Mouse (Mus musculus): ENCODE results near the gene Rhoj. TPM values are rescaled to one million over a fixed set of nuclear protein-coding genes. Genes with fewer than 3 reads are reported as not detected.

The Rhoj gene
- polyA plus RNA-seq, 1 experiment, result 14.1 TPM

- Histone ChIP-seq H3K79me2 (ENCODE audit: control insufficient read depth, insufficient read depth) (no peaks in the 10 kb centered on the region), H3K4me3 (no peak overlapping the region), H3K27me3 (ENCODE audit: control insufficient read depth, insufficient read depth, insufficient read length) (no peaks in the 10 kb centered on the region), H3K4me2 (ENCODE audit: low read depth) (no peak overlapping the region), H3ac (ENCODE audit: control insufficient read depth, insufficient read length) (no peak overlapping the region), H3K36me3 (ENCODE audit: control insufficient read depth, insufficient read depth) (no peaks in the 10 kb centered on the region)
- no peak for TF ChIP-seq CEBPB (IDR thresholded peaks at IDR 0.05; ENCODE audit: insufficient read depth, poor library complexity, severe bottlenecking)
- no peak for TF ChIP-seq SRF (IDR thresholded peaks at IDR 0.05; ENCODE audit: control insufficient read depth, insufficient read length, low read depth)
- TF ChIP-seq USF1 (IDR thresholded peaks at IDR 0.05; ENCODE audit: low read depth), result no peak
- no peak for TF ChIP-seq POLR2AphosphoS2 (IDR thresholded peaks at IDR 0.05; ENCODE audit: insufficient read length, low read depth)
- TF ChIP-seq MYOG (IDR thresholded peaks at IDR 0.05; ENCODE audit: control insufficient read depth in 1 of 3, insufficient read depth in 1 of 3, insufficient read length in 2 of 3, low read depth in 2 of 3), result no peak
- TF ChIP-seq REST (IDR thresholded peaks at IDR 0.05; ENCODE audit: insufficient read depth, insufficient read length), result no peak
- TF ChIP-seq TCF3 (IDR thresholded peaks at IDR 0.05; ENCODE audit: insufficient read length, low read depth), result no peak
- TF ChIP-seq POLR2A (IDR thresholded peaks at IDR 0.05; ENCODE audit: insufficient read length, low read depth), result no peak
- TF ChIP-seq TCF12 (IDR thresholded peaks at IDR 0.05; ENCODE audit: insufficient read depth, poor library complexity, severe bottlenecking), result no peak
- TF ChIP-seq E2F4 (IDR thresholded peaks at IDR 0.05; ENCODE audit: insufficient read depth), result no peak
These were observed 8.3 kb upstream of the Rhoj start for GRCm38 (mm10) chr12:75299865-75300264.

DNA sequence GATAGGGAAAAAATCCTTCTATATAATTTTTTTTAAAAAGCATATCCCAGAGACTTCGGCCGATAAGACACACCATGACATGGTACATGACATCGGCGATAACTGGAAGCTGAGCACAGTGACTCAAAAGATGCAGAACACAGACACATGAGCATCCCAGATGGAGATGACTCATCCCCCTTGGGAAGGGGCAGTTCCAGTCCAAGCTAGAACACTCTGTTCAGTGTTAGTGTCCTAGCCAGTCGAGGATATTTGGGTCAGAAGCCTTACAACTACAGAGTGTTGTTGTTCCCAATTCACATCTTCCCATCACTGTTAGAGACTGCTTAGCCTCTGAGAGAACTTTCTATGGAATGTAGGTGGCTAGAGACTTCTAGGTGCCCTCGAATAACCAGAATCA is 4.0 kb upstream of the Rhoj start:
- TF ChIP-seq TCF3 (IDR thresholded peaks at IDR 0.05; ENCODE audit: insufficient read length, low read depth) (no peak), MAX (IDR thresholded peaks at IDR 0.05; ENCODE audit: low read depth) (no peak), POLR2A (IDR thresholded peaks at IDR 0.05; ENCODE audit: insufficient read length, low read depth) (no peak)
- no peak overlapping the region for H3K4me3 ChIP-seq
- peak overlapping the region; percentile 20 for H3K4me2 ChIP-seq (ENCODE audit: low read depth)
- H3ac ChIP-seq (ENCODE audit: control insufficient read depth, insufficient read length), result no peak overlapping the region
- H3K36me3 ChIP-seq (ENCODE audit: control insufficient read depth, insufficient read depth), result no peaks in the 10 kb centered on the region
- H3K27me3 ChIP-seq (ENCODE audit: control insufficient read depth, insufficient read depth, insufficient read length), result no peaks in the 10 kb centered on the region
- no peaks in the 10 kb centered on the region for H3K79me2 ChIP-seq (ENCODE audit: control insufficient read depth, insufficient read depth)

- Histone ChIP-seq H3ac (ENCODE audit: control insufficient read depth, insufficient read length) (no peak overlapping the region), H3K79me2 (ENCODE audit: control insufficient read depth, insufficient read depth) (peaks cover 4% of the 10 kb centered on the region), H3K4me3 (peak overlapping the region; percentile 87), H3K4me2 (ENCODE audit: low read depth) (peak overlapping the region; percentile 95), H3K27me3 (ENCODE audit: control insufficient read depth, insufficient read depth, insufficient read length) (no peaks in the 10 kb centered on the region), H3K36me3 (ENCODE audit: control insufficient read depth, insufficient read depth) (no peaks in the 10 kb centered on the region)
- no peak for TF ChIP-seq POLR2AphosphoS2 (IDR thresholded peaks at IDR 0.05; ENCODE audit: insufficient read length, low read depth)
- no peak for TF ChIP-seq REST (IDR thresholded peaks at IDR 0.05; ENCODE audit: insufficient read depth, insufficient read length)
- TF ChIP-seq POLR2A (IDR thresholded peaks at IDR 0.05; ENCODE audit: insufficient read length, low read depth), result no peak
- TF ChIP-seq SRF (IDR thresholded peaks at IDR 0.05; ENCODE audit: control insufficient read depth, insufficient read length, low read depth), result no peak
- TF ChIP-seq MYOG (IDR thresholded peaks at IDR 0.05; ENCODE audit: control insufficient read depth in 1 of 3, insufficient read depth in 1 of 3, insufficient read length in 2 of 3, low read depth in 2 of 3), result no peak
- TF ChIP-seq USF1 (IDR thresholded peaks at IDR 0.05; ENCODE audit: low read depth), result no peak
- TF ChIP-seq MAX (IDR thresholded peaks at IDR 0.05; ENCODE audit: low read depth), result no peak
- TF ChIP-seq E2F4 (IDR thresholded peaks at IDR 0.05; ENCODE audit: insufficient read depth), result no peak
- no peak for TF ChIP-seq TCF3 (IDR thresholded peaks at IDR 0.05; ENCODE audit: insufficient read length, low read depth)
- no peak for TF ChIP-seq CEBPB (IDR thresholded peaks at IDR 0.05; ENCODE audit: insufficient read depth, poor library complexity, severe bottlenecking)
- TF ChIP-seq MYOD1 (IDR thresholded peaks at IDR 0.05; ENCODE audit: control insufficient read depth in 1 of 3, insufficient read length in 2 of 3, low read depth in 2 of 3), result no peak
- TF ChIP-seq TCF12 (IDR thresholded peaks at IDR 0.05; ENCODE audit: insufficient read depth, poor library complexity, severe bottlenecking), result no peak
These were observed 1.6 kb downstream of the Rhoj start for GRCm38 (mm10) chr12:75309756-75310155.

- Histone ChIP-seq H3ac (ENCODE audit: control insufficient read depth, insufficient read length) (no peak overlapping the region), H3K27me3 (ENCODE audit: control insufficient read depth, insufficient read depth, insufficient read length) (no peaks in the 10 kb centered on the region), H3K36me3 (ENCODE audit: control insufficient read depth, insufficient read depth) (no peaks in the 10 kb centered on the region), H3K79me2 (ENCODE audit: control insufficient read depth, insufficient read depth) (peaks cover 4% of the 10 kb centered on the region), H3K4me3 (peak overlapping the region; percentile 87), H3K4me2 (ENCODE audit: low read depth) (peak overlapping the region; percentile 95)
- TF ChIP-seq MYOD1 (IDR thresholded peaks at IDR 0.05; ENCODE audit: control insufficient read depth in 1 of 3, insufficient read length in 2 of 3, low read depth in 2 of 3), result no peak
- TF ChIP-seq E2F4 (IDR thresholded peaks at IDR 0.05; ENCODE audit: insufficient read depth), result no peak
- no peak for TF ChIP-seq MYOG (IDR thresholded peaks at IDR 0.05; ENCODE audit: control insufficient read depth in 1 of 3, insufficient read depth in 1 of 3, insufficient read length in 2 of 3, low read depth in 2 of 3)
- no peak for TF ChIP-seq REST (IDR thresholded peaks at IDR 0.05; ENCODE audit: insufficient read depth, insufficient read length)
- no peak for TF ChIP-seq POLR2AphosphoS2 (IDR thresholded peaks at IDR 0.05; ENCODE audit: insufficient read length, low read depth)
- no peak for TF ChIP-seq MAX (IDR thresholded peaks at IDR 0.05; ENCODE audit: low read depth)
- no peak for TF ChIP-seq SRF (IDR thresholded peaks at IDR 0.05; ENCODE audit: control insufficient read depth, insufficient read length, low read depth)
- TF ChIP-seq POLR2A (IDR thresholded peaks at IDR 0.05; ENCODE audit: insufficient read length, low read depth), result no peak
- TF ChIP-seq TCF12 (IDR thresholded peaks at IDR 0.05; ENCODE audit: insufficient read depth, poor library complexity, severe bottlenecking), result no peak
- TF ChIP-seq CEBPB (IDR thresholded peaks at IDR 0.05; ENCODE audit: insufficient read depth, poor library complexity, severe bottlenecking), result no peak
- no peak for TF ChIP-seq TCF3 (IDR thresholded peaks at IDR 0.05; ENCODE audit: insufficient read length, low read depth)
- TF ChIP-seq USF1 (IDR thresholded peaks at IDR 0.05; ENCODE audit: low read depth), result no peak
These were observed 2.6 kb downstream of the Rhoj start for GRCm38 (mm10) chr12:75310766-75311165.

DNA sequence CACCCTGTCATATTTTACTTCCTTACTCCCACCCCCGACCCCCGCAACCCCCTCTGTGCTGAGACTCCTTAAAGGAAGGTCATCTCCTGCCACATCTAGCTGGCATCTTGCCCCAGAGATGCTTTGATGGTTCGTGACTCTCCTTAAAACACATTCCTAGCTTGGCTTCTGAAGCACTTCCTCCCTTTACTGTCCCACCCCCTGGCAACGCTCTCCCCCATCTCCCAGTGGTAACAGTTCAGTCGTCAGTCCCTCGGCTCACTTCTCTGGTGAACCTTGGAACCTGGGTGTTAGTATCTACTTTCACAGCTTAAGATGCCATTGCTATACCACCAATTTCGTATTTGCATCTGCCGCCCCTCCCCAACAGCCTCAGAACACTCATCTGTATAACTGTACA is 3.8 kb downstream of the Rhoj start:
- H3K27me3 ChIP-seq (ENCODE audit: control insufficient read depth, insufficient read depth, insufficient read length), result no peaks in the 10 kb centered on the region
- H3ac ChIP-seq (ENCODE audit: control insufficient read depth, insufficient read length), result no peak overlapping the region
- H3K4me2 ChIP-seq (ENCODE audit: low read depth), result no peak overlapping the region
- TF ChIP-seq MYOG (IDR thresholded peaks at IDR 0.05; ENCODE audit: control insufficient read depth in 1 of 3, insufficient read depth in 1 of 3, insufficient read length in 2 of 3, low read depth in 2 of 3) (no peak), REST (IDR thresholded peaks at IDR 0.05; ENCODE audit: insufficient read depth, insufficient read length) (no peak), E2F4 (IDR thresholded peaks at IDR 0.05; ENCODE audit: insufficient read depth) (no peak)
- no peaks in the 10 kb centered on the region for H3K36me3 ChIP-seq (ENCODE audit: control insufficient read depth, insufficient read depth)
- peaks cover 4% of the 10 kb centered on the region for H3K79me2 ChIP-seq (ENCODE audit: control insufficient read depth, insufficient read depth)
- H3K4me3 ChIP-seq, result no peak overlapping the region
